Mouse (Mus musculus) embryo, embryonic 11 days (tissue): ENCODE results near the gene Ptpra.

Source experiments
- DNase-seq: peaks from one replicate; pipeline ENCODE4 v3.0.0-alpha.2; 2015

Ptpra gene

GRCm38 (mm10) chr2:130449794-130450433, at the start of gene Ptpra:
Gene Ptpra (plus strand): TSS chr2:130450278.
- DNase-seq = peak; percentile 95

GRCm38 (mm10) chr2:130401891-130402290, 48.2 kb upstream of the Ptpra start:
- DNase-seq = no peak

- DNase-seq = no peak
Observed at GRCm38 (mm10) chr2:130404939-130405338, 45.1 kb upstream of the Ptpra start, which contains the start of the genes Gm28372 and 1700020A23Rik. Gene Gm28372 (plus strand): TSS chr2:130405239. Gene 1700020A23Rik (plus strand): TSS chr2:130405259.

- no peak for DNase-seq
Observed at GRCm38 (mm10) chr2:130406178-130406577, 43.9 kb upstream of the Ptpra start, which contains the start of gene Tmem239. Gene Tmem239 (plus strand): TSS chr2:130406478.

GRCm38 (mm10) chr2:130408194-130408593, 41.9 kb upstream of the Ptpra start:
- DNase-seq = peak; percentile 75

GRCm38 (mm10) chr2:130411558-130412495, 38.3 kb upstream of the Ptpra start:
- DNase-seq = peak; percentile 93

- no peak for DNase-seq
Observed at GRCm38 (mm10) chr2:130412775-130413174, 37.3 kb upstream of the Ptpra start.

GRCm38 (mm10) chr2:130414094-130414856, 35.8 kb upstream of the Ptpra start:
- no peak for DNase-seq

GRCm38 (mm10) chr2:130421781-130422620, 28.1 kb upstream of the Ptpra start:
- no peak for DNase-seq

GRCm38 (mm10) chr2:130423397-130424125, 26.5 kb upstream of the Ptpra start:
- peak; percentile 91 for DNase-seq

GRCm38 (mm10) chr2:130424126-130424853, 25.8 kb upstream of the Ptpra start, which contains the start of the genes Vps16 and Pced1a:
Gene Vps16 (plus strand): TSS chr2:130424339.
Gene Pced1a (minus strand): TSS chr2:130424701.
- DNase-seq = peak; percentile 97

GRCm38 (mm10) chr2:130425112-130425511, 25.0 kb upstream of the Ptpra start:
- DNase-seq = no peak

GRCm38 (mm10) chr2:130429851-130430250, 20.2 kb upstream of the Ptpra start:
- no peak for DNase-seq

GRCm38 (mm10) chr2:130430484-130430883, 19.6 kb upstream of the Ptpra start:
- no peak for DNase-seq

GRCm38 (mm10) chr2:130432157-130432556, 17.9 kb upstream of the Ptpra start:
- DNase-seq = no peak

- peak; percentile 80 for DNase-seq
Observed at GRCm38 (mm10) chr2:130433152-130433551, 16.9 kb upstream of the Ptpra start.

- DNase-seq = no peak
Observed at GRCm38 (mm10) chr2:130436769-130437168, 13.3 kb upstream of the Ptpra start.

GRCm38 (mm10) chr2:130438861-130439260, 11.2 kb upstream of the Ptpra start:
- no peak for DNase-seq

- DNase-seq = no peak
Observed at GRCm38 (mm10) chr2:130439840-130440480, 10.1 kb upstream of the Ptpra start.

- DNase-seq = no peak
Observed at GRCm38 (mm10) chr2:130442162-130442561, 7.9 kb upstream of the Ptpra start.
